Mouse (Mus musculus) right cerebral cortex, adult 18-20 months (tissue): ENCODE data around the gene Gm21093.
"Not testable (repeated sequence)": the region's sequence is repeated elsewhere in the genome, so short reads cannot be mapped to it uniquely, and the experiment has no call there.

Source experiments
- DNase-seq: peaks from one replicate; pipeline ENCODE4 v3.0.0; 2022; ENCODE audit warnings: mixed read lengths

Gene Gm21093

DNA sequence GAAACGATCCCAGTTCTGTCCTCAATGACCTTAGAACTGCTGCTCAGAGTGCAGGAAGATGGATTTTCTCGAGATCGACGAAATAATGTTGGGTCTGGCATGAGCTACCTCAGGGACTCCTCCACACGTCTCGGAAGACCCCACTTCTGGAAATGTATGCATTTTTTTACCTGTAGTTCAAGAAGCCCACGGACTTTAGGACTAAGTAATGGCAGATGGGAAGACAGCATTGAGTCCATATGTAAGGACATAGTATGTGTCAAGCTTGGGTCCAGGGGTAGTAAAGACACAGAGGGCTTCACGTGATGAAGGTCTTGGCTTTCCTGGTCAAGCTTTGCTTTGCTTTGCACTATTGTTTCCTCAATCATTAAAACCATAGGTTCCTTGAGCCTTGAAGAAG lies at the start of gene Gm21093:
Gm21093 (minus strand) TSS at position 101 of the 400 bp plus-strand sequence.
- DNase-seq, result not testable (repeated sequence)
